Comparison of ENCODE assay signal across 17 mouse cellular contexts in genomic region chr9:56370710-56371109, GRCm38 (mm10). TPM values are rescaled to one million over a fixed set of nuclear protein-coding genes. Genes with fewer than 3 reads are reported as not detected.
A peak's percentile ranks its signal among the peaks of the same experiment; 100 is the strongest.
DNase-seq lines count a peak whose midpoint lies in the region; ATAC-seq and TF ChIP-seq lines count a peak whose summit lies in the region.
"Had no signal": no experiment of that assay in that cellular context is flagged by ENCODE, and none has a peak within 500 bp of the region (broad histone marks: within the 10 kb centered on the region; RNA-seq: fewer than 3 reads in every experiment).

No protein-coding gene starts in this region.

- 0 out of 2 replicates have a peak, but pooled peaks cover 3% of the 10 kb centered on the region for H3K36me3 ChIP-seq in heart, postnatal 0 days (replicated peaks; ENCODE audit: control insufficient read depth, insufficient read depth, low read length)
- H3K36me3 ChIP-seq in heart, embryonic 10.5 days: no peaks in the 10 kb centered on the region
- H3K36me3 ChIP-seq in forebrain, embryonic 16.5 days (ENCODE audit: control insufficient read depth, insufficient read depth): no peaks in the 10 kb centered on the region
- H3K36me3 ChIP-seq in midbrain, embryonic 16.5 days (ENCODE audit: control insufficient read depth, insufficient read depth, low read length): no peaks in the 10 kb centered on the region
- H3K36me3 ChIP-seq: hindbrain, embryonic 15.5 days; lung, embryonic 15.5 days had no signal

- no peak overlapping the region for H3K4me2 ChIP-seq in heart, postnatal 0 days (ENCODE audit: low read depth, low read length)
- no peak overlapping the region for H3K4me2 ChIP-seq in forebrain, embryonic 16.5 days (ENCODE audit: low read length)
- H3K4me2 ChIP-seq in midbrain, embryonic 16.5 days (ENCODE audit: low read length): no peak overlapping the region
- H3K4me2 ChIP-seq: hindbrain, embryonic 15.5 days; lung, embryonic 15.5 days; midbrain, embryonic 11.5 days had no signal

- peak overlapping the region; percentile 46 for H3K27ac ChIP-seq in heart, postnatal 0 days (ENCODE audit: low read depth)
- H3K27ac ChIP-seq in heart, embryonic 10.5 days: no peak overlapping the region
- H3K27ac ChIP-seq in forebrain, embryonic 16.5 days (ENCODE audit: low read length): no peak overlapping the region
- no peak overlapping the region for H3K27ac ChIP-seq in midbrain, embryonic 16.5 days (ENCODE audit: low read length)
- H3K27ac ChIP-seq: hindbrain, embryonic 15.5 days; lung, embryonic 15.5 days had no signal

- H3K9me3 ChIP-seq in heart, postnatal 0 days (replicated peaks; ENCODE audit: control insufficient read depth, low read length): no peaks in the 10 kb centered on the region
- H3K9me3 ChIP-seq in heart, embryonic 10.5 days: no peaks in the 10 kb centered on the region
- H3K9me3 ChIP-seq in forebrain, embryonic 16.5 days (ENCODE audit: control insufficient read depth, low read length): no peaks in the 10 kb centered on the region
- no peaks in the 10 kb centered on the region for H3K9me3 ChIP-seq in midbrain, embryonic 16.5 days (replicated peaks; ENCODE audit: control insufficient read depth, low read length, poor library complexity, severe bottlenecking)
- H3K9me3 ChIP-seq: G1E; hindbrain, embryonic 15.5 days; lung, embryonic 15.5 days had no signal

- H3K27me3 ChIP-seq in heart, postnatal 0 days (ENCODE audit: control insufficient read depth, insufficient read depth, low read length): no peaks in the 10 kb centered on the region
- no peaks in the 10 kb centered on the region for H3K27me3 ChIP-seq in heart, embryonic 10.5 days (ENCODE audit: insufficient read depth, poor library complexity, severe bottlenecking)
- H3K27me3 ChIP-seq in forebrain, embryonic 16.5 days (replicated peaks; ENCODE audit: control insufficient read depth, insufficient read depth, low read length): no peaks in the 10 kb centered on the region
- no peaks in the 10 kb centered on the region for H3K27me3 ChIP-seq in midbrain, embryonic 16.5 days (ENCODE audit: control insufficient read depth, insufficient read depth, low read depth, low read length)
- H3K27me3 ChIP-seq: hindbrain, embryonic 15.5 days; lung, embryonic 15.5 days had no signal

- TF ChIP-seq CTCF in heart, postnatal 0 days (IDR thresholded peaks at IDR 0.05; ENCODE audit: low read depth): no peak

- H3K9ac ChIP-seq in heart, postnatal 0 days (replicated peaks; ENCODE audit: low read depth, low read length): no peak overlapping the region
- H3K9ac ChIP-seq in forebrain, embryonic 16.5 days (replicated peaks; ENCODE audit: low read depth, low read length): no peak overlapping the region
- H3K9ac ChIP-seq in midbrain, embryonic 16.5 days (ENCODE audit: low read depth, low read length): no peak overlapping the region
- H3K9ac ChIP-seq: hindbrain, embryonic 15.5 days; lung, embryonic 15.5 days had no signal

- H3K4me1 ChIP-seq in heart, postnatal 0 days (ENCODE audit: control insufficient read depth, insufficient read depth): peaks cover 17% of the 10 kb centered on the region
- no peaks in the 10 kb centered on the region for H3K4me1 ChIP-seq in heart, embryonic 10.5 days
- no peaks in the 10 kb centered on the region for H3K4me1 ChIP-seq in forebrain, embryonic 16.5 days (replicated peaks; ENCODE audit: control insufficient read depth, insufficient read depth, low read length)
- peaks cover 3% of the 10 kb centered on the region; the same call in 1 of the 2 replicates for H3K4me1 ChIP-seq in midbrain, embryonic 16.5 days (ENCODE audit: control insufficient read depth, insufficient read depth, low read length)
- H3K4me1 ChIP-seq: hindbrain, embryonic 15.5 days had no signal

- TF ChIP-seq EP300 in heart, postnatal 0 days (IDR thresholded peaks at IDR 0.05; ENCODE audit: low read depth): no peak

- WGBS in heart, postnatal 0 days: 32% methylated on average over 5 of the region's 5 CpGs
- WGBS in heart, embryonic 10.5 days: 57% methylated on average over 5 of the region's 5 CpGs
- WGBS in forebrain, embryonic 16.5 days: 55% methylated on average over 5 of the region's 5 CpGs
- 67% methylated on average over 5 of the region's 5 CpGs for WGBS in midbrain, embryonic 16.5 days

- no peak overlapping the region for H3K4me3 ChIP-seq in heart, postnatal 0 days (ENCODE audit: low read depth, low read length)
- H3K4me3 ChIP-seq in heart, embryonic 10.5 days: no peak overlapping the region
- H3K4me3 ChIP-seq in forebrain, embryonic 16.5 days (replicated peaks; ENCODE audit: low read length): no peak overlapping the region
- no peak overlapping the region for H3K4me3 ChIP-seq in midbrain, embryonic 16.5 days (ENCODE audit: low read depth, low read length)
- H3K4me3 ChIP-seq: hindbrain, embryonic 15.5 days; lung, embryonic 15.5 days had no signal

- no peak for DNase-seq in heart, postnatal 0 days (ENCODE audit: low spot score)
- no peak for DNase-seq in heart, embryonic 10.5 days (ENCODE audit: low spot score)
- DNase-seq in urinary bladder, postnatal 36 days (ENCODE audit: low spot score in 2 of 2): peak; percentile 13 to 19
- no peak for DNase-seq in urinary bladder, postnatal 4 days (ENCODE audit: low spot score in 2 of 2)
- DNase-seq in c-Kit-positive CD71-negative TER-119-negative erythroid progenitor cells, embryonic 14.5 days (ENCODE audit: low read depth): peak; percentile 17
- no peak for DNase-seq in ovary, adult 18-20 months (ENCODE audit: low spot score)
- DNase-seq: cerebellum, postnatal 14 days; kidney, adult 11 months; kidney, postnatal 36 days; thymus, postnatal 4 days had no signal

- ATAC-seq in heart, postnatal 0 days (ENCODE audit: insufficient read depth, low read depth): no peak
- no peak for ATAC-seq in forebrain, embryonic 16.5 days
- ATAC-seq in midbrain, embryonic 16.5 days: no peak
- ATAC-seq: forebrain, embryonic 14.5 days had no signal

RNA-seq across cellular contexts. Expression of gene Peak1, which starts 47.2 kb away (rescaled TPM):
- 19.7 and 28.7 TPM in 2 replicates for total RNA-seq in heart, postnatal 0 days (2014; rRNA removed; ENCODE audit: low replicate concordance)
- polyA plus RNA-seq in heart, postnatal 0 days (2015; fragmentation: Nextera tagmentation; extraction: Ambion mirVana): 7.3 and 8.1 TPM in 2 replicates
- 10.0 and 10.3 TPM in 2 replicates for polyA plus RNA-seq in heart, embryonic 10.5 days (2016; fragmentation: Nextera tagmentation; extraction: Ambion mirVana)
- 5.5 and 6.4 TPM in 2 replicates for polyA plus RNA-seq in forebrain, embryonic 16.5 days (2015; fragmentation: Nextera tagmentation; extraction: Ambion mirVana)
- 2.2 and 3.3 TPM in 2 replicates for polyA plus RNA-seq in midbrain, embryonic 16.5 days (2015; fragmentation: Nextera tagmentation; extraction: Ambion mirVana)

RNA-seq across cellular contexts. Expression of gene Hmg20a, which starts 47.7 kb away (rescaled TPM):
- 28.6 and 30.1 TPM in 2 replicates for total RNA-seq in heart, postnatal 0 days (2014; rRNA removed; ENCODE audit: low replicate concordance)
- polyA plus RNA-seq in heart, postnatal 0 days (2015; fragmentation: Nextera tagmentation; extraction: Ambion mirVana): 31.5 and 34.3 TPM in 2 replicates
- polyA plus RNA-seq in heart, embryonic 10.5 days (2016; fragmentation: Nextera tagmentation; extraction: Ambion mirVana): 56.9 and 62.4 TPM in 2 replicates
- 95.4 and 97.4 TPM in 2 replicates for polyA plus RNA-seq in forebrain, embryonic 16.5 days (2015; fragmentation: Nextera tagmentation; extraction: Ambion mirVana)
- polyA plus RNA-seq in midbrain, embryonic 16.5 days (2015; fragmentation: Nextera tagmentation; extraction: Ambion mirVana): 95.7 and 96.7 TPM in 2 replicates

Comparison
In these comparisons a context has a peak if more than half of its experiments do, and no peak if none do; other contexts are left out.
1. DNase-seq: peak in urinary bladder, postnatal 36 days (2 of 2) and c-Kit-positive CD71-negative TER-119-negative erythroid progenitor cells, embryonic 14.5 days (single experiment); none in heart, postnatal 0 days (single experiment), heart, embryonic 10.5 days (single experiment), urinary bladder, postnatal 4 days (0 of 2) and ovary, adult 18-20 months (single experiment).